Mouse (Mus musculus): Measurements from ENCODE around the gene Rnf130. TPM values are rescaled to one million over a fixed set of nuclear protein-coding genes. Genes with fewer than 3 reads are reported as not detected.

Gene Rnf130
- polyA plus RNA-seq (2011; ENCODE audit: insufficient read depth, insufficient read length, low replicate concordance, missing spikeins) = 12.9 and 33.0 TPM in 2 replicates

GRCm38 (mm10) chr11:50024833-50025720, at the start of gene Rnf130:
Rnf130 (plus strand) TSS chr11:50025346.
- Histone ChIP-seq H3K4me3 (replicated peaks; ENCODE audit: control insufficient read depth, low read depth, low read length) (peak within 1 kb of the TSS; percentile 98), H3K27ac (ENCODE audit: control insufficient read depth, insufficient read depth, low read depth, low read length, poor library complexity) (peak within 1 kb of the TSS; percentile 97), H3K4me1 (ENCODE audit: control insufficient read depth, insufficient read depth, low read length) (no peaks in the 10 kb centered on the region; the same call in 1 of the 2 replicates)
- TF ChIP-seq CTCF (IDR thresholded peaks at IDR 0.05; ENCODE audit: control insufficient read depth, insufficient read depth, low read length) (no peak), POLR2A (IDR thresholded peaks at IDR 0.05; ENCODE audit: borderline replicate concordance, control insufficient read depth, low read depth, low read length) (peak; percentile 71; the same call in 1 of the 2 replicates)
- WGBS = 6% methylated on average over 129 of the region's 129 CpGs

- TF ChIP-seq CTCF (IDR thresholded peaks at IDR 0.05; ENCODE audit: control insufficient read depth, insufficient read depth, low read length) (no peak), POLR2A (IDR thresholded peaks at IDR 0.05; ENCODE audit: borderline replicate concordance, control insufficient read depth, low read depth, low read length) (no peak)
- Histone ChIP-seq H3K27ac (ENCODE audit: control insufficient read depth, insufficient read depth, low read depth, low read length, poor library complexity) (0 out of 2 replicates have a peak overlapping the region, but pooled peaks have one; percentile 19), H3K4me3 (replicated peaks; ENCODE audit: control insufficient read depth, low read depth, low read length) (no peak overlapping the region), H3K4me1 (ENCODE audit: control insufficient read depth, insufficient read depth, low read length) (peaks cover 14% of the 10 kb centered on the region)
- WGBS = 48% methylated on average over 10 of the region's 10 CpGs
These were observed 47.1 kb upstream of the Rnf130 start for GRCm38 (mm10) chr11:49977963-49978568.

GRCm38 (mm10) chr11:49978935-49979334, 46.2 kb upstream of the Rnf130 start:
- TF ChIP-seq POLR2A (IDR thresholded peaks at IDR 0.05; ENCODE audit: borderline replicate concordance, control insufficient read depth, low read depth, low read length) (no peak), CTCF (IDR thresholded peaks at IDR 0.05; ENCODE audit: control insufficient read depth, insufficient read depth, low read length) (no peak)
- Histone ChIP-seq H3K4me3 (replicated peaks; ENCODE audit: control insufficient read depth, low read depth, low read length) (no peak overlapping the region), H3K4me1 (ENCODE audit: control insufficient read depth, insufficient read depth, low read length) (peaks cover 19% of the 10 kb centered on the region), H3K27ac (ENCODE audit: control insufficient read depth, insufficient read depth, low read depth, low read length, poor library complexity) (no peak overlapping the region)
- 87% methylated on average over 8 of the region's 8 CpGs for WGBS

GRCm38 (mm10) chr11:49980681-49981235, 44.4 kb upstream of the Rnf130 start:
- TF ChIP-seq CTCF (IDR thresholded peaks at IDR 0.05; ENCODE audit: control insufficient read depth, insufficient read depth, low read length) (no peak), POLR2A (IDR thresholded peaks at IDR 0.05; ENCODE audit: borderline replicate concordance, control insufficient read depth, low read depth, low read length) (no peak)
- no peak overlapping the region for H3K4me3 ChIP-seq (replicated peaks; ENCODE audit: control insufficient read depth, low read depth, low read length)
- peak overlapping the region; percentile 52 for H3K27ac ChIP-seq (ENCODE audit: control insufficient read depth, insufficient read depth, low read depth, low read length, poor library complexity)
- peaks cover 18% of the 10 kb centered on the region for H3K4me1 ChIP-seq (ENCODE audit: control insufficient read depth, insufficient read depth, low read length)
- 35% methylated on average over 6 of the region's 6 CpGs for WGBS

- Histone ChIP-seq H3K27ac (ENCODE audit: control insufficient read depth, insufficient read depth, low read depth, low read length, poor library complexity) (peak overlapping the region; percentile 52), H3K4me3 (replicated peaks; ENCODE audit: control insufficient read depth, low read depth, low read length) (no peak overlapping the region), H3K4me1 (ENCODE audit: control insufficient read depth, insufficient read depth, low read length) (peaks cover 18% of the 10 kb centered on the region)
- 23% methylated on average over 7 of the region's 7 CpGs for WGBS
- no peak for TF ChIP-seq CTCF (IDR thresholded peaks at IDR 0.05; ENCODE audit: control insufficient read depth, insufficient read depth, low read length)
- TF ChIP-seq POLR2A (IDR thresholded peaks at IDR 0.05; ENCODE audit: borderline replicate concordance, control insufficient read depth, low read depth, low read length) = no peak
These were observed 43.7 kb upstream of the Rnf130 start for GRCm38 (mm10) chr11:49981321-49981963.

- Histone ChIP-seq H3K27ac (ENCODE audit: control insufficient read depth, insufficient read depth, low read depth, low read length, poor library complexity) (peak overlapping the region; percentile 52), H3K4me3 (replicated peaks; ENCODE audit: control insufficient read depth, low read depth, low read length) (no peak overlapping the region), H3K4me1 (ENCODE audit: control insufficient read depth, insufficient read depth, low read length) (peaks cover 18% of the 10 kb centered on the region)
- WGBS = 22% methylated on average over 4 of the region's 4 CpGs
- TF ChIP-seq POLR2A (IDR thresholded peaks at IDR 0.05; ENCODE audit: borderline replicate concordance, control insufficient read depth, low read depth, low read length) (no peak), CTCF (IDR thresholded peaks at IDR 0.05; ENCODE audit: control insufficient read depth, insufficient read depth, low read length) (no peak)
These were observed 43.1 kb upstream of the Rnf130 start for GRCm38 (mm10) chr11:49982094-49982493.

- TF ChIP-seq POLR2A (IDR thresholded peaks at IDR 0.05; ENCODE audit: borderline replicate concordance, control insufficient read depth, low read depth, low read length) (no peak), CTCF (IDR thresholded peaks at IDR 0.05; ENCODE audit: control insufficient read depth, insufficient read depth, low read length) (no peak)
- peak overlapping the region; percentile 84 for H3K27ac ChIP-seq (ENCODE audit: control insufficient read depth, insufficient read depth, low read depth, low read length, poor library complexity)
These were observed 42.3 kb upstream of the Rnf130 start for GRCm38 (mm10) chr11:49982881-49983280.

More at GRCm38 (mm10) chr11:49982881-49983280, 42.3 kb upstream of the Rnf130 start:
- H3K4me1 ChIP-seq (ENCODE audit: control insufficient read depth, insufficient read depth, low read length) = peaks cover 18% of the 10 kb centered on the region
- no peak overlapping the region for H3K4me3 ChIP-seq (replicated peaks; ENCODE audit: control insufficient read depth, low read depth, low read length)
- 20% methylated on average over 4 of the region's 4 CpGs for WGBS
